Mouse (Mus musculus) hindbrain, embryonic 14.5 days (tissue): ENCODE measurements at regions not wholly inside any gene's neighbourhood (a gene's known extent, or its start where the extent isn't known, plus 50 kb on each side); places are given as distances from the start of the nearest gene placed in this dataset.

Experiments
- ATAC-seq: fragments of 200-750 bp; cut with Nextera tagmentation; 2 replicates; pipeline ENCODE4 v1.8.0; 2017; ENCODE audit warnings: moderate number of reproducible peaks, mild to moderate bottlenecking, moderate TSS enrichment, moderate library complexity; ENCODE audit not compliant: low FRiP score
- DNase-seq: peaks from one replicate; pipeline ENCODE4 v3.0.0-alpha.2; 2015; ENCODE audit warnings: low spot score
- H3K27ac ChIP-seq: fragments of 300-500 bp; sonication (generic); 2 replicates; pipeline ENCODE4 v1.5.1; 2014; ENCODE audit warnings: mild to moderate bottlenecking, moderate library complexity
- H3K27me3 ChIP-seq: fragments of 300-500 bp; sonication (generic); 2 replicates; pipeline ENCODE4 v1.6.1; 2014; ENCODE audit warnings: mild to moderate bottlenecking, low read length, mixed read lengths; ENCODE audit not compliant: control insufficient read depth, insufficient read depth
- H3K36me3 ChIP-seq: fragments of 300-500 bp; sonication (generic); replicated peaks from 2 replicates; pipeline ENCODE4 v1.6.1; 2014; ENCODE audit not compliant: control insufficient read depth, insufficient read depth
- H3K4me1 ChIP-seq: fragments of 300-500 bp; sonication (generic); replicated peaks from 2 replicates; pipeline ENCODE4 v1.6.1; 2014; ENCODE audit warnings: antibody characterized with exemption, low read length, mixed read lengths; ENCODE audit not compliant: control insufficient read depth, insufficient read depth
- H3K4me2 ChIP-seq: fragments of 300-500 bp; sonication (generic); replicated peaks from 2 replicates; pipeline ENCODE4 v1.6.1; 2014; ENCODE audit warnings: mild to moderate bottlenecking, moderate library complexity
- H3K4me3 ChIP-seq: fragments of 300-500 bp; sonication (generic); replicated peaks from 2 replicates; pipeline ENCODE4 v1.5.1; 2014; ENCODE audit warnings: mild to moderate bottlenecking, low read length
- H3K9ac ChIP-seq: fragments of 300-500 bp; sonication (generic); 2 replicates; pipeline ENCODE4 v1.6.1; 2014
- H3K9me3 ChIP-seq: fragments of 300-500 bp; sonication (generic); 2 replicates; pipeline ENCODE4 v1.6.1; 2016; ENCODE audit warnings: low read length; ENCODE audit not compliant: control insufficient read depth
- WGBS: fragments of 180-500 bp; shearing (Covaris S2); extraction: QIAGEN DNeasy Blood & Tissue Kit; methylation state at CpG from one replicate; pipeline ENCODE4 v1.1.7; 2014; 5-methylcytosine and 5-hydroxymethylcytosine counted together

DNA sequence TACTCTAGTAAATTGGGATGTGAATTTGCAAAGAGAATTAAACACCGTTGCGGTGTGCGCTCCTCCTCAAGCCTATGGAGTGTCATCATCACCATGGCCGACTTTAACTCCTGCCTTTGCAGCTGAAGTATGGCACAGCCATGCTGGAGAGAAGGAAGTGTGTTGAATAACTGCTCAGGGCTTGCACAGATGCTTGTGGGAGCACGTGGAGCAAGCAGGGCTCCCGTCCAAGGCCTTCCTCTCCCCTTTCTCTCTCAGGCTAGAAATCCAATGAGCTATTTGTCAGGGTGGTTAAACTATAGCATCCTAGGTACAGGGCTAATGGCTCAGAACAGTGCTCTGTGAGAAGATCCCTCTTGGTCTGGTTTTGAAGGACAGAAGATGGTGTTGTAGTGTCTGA lies 79.5 kb upstream of the Arhgap21 start:
- WGBS: 80% methylated on average over 6 of the region's 6 CpGs
- no peaks in the 10 kb centered on the region for H3K9me3 ChIP-seq
- peaks cover 12% of the 10 kb centered on the region; the same call in 1 of the 2 replicates for H3K4me1 ChIP-seq

GRCm38 (mm10) chr2:21046503-21047116 lies 77.9 kb upstream of the Arhgap21 start:
- ATAC-seq (0 out of 2 replicates have a peak, but pooled peaks have one; percentile 12), DNase-seq (no peak)
- Histone ChIP-seq H3K4me2 (no peak overlapping the region), H3K27ac (0 out of 2 replicates have a peak overlapping the region, but pooled peaks have one; percentile 22), H3K9ac (no peak overlapping the region), H3K27me3 (no peaks in the 10 kb centered on the region), H3K4me3 (no peak overlapping the region), H3K9me3 (no peaks in the 10 kb centered on the region), H3K36me3 (no peaks in the 10 kb centered on the region), H3K4me1 (peaks cover 15% of the 10 kb centered on the region; the same call in 1 of the 2 replicates)
- 26% methylated on average over 9 of the region's 9 CpGs for WGBS

More for the DNA sequence above, 79.5 kb upstream of the Arhgap21 start:
- ATAC-seq: no peak
- no peak overlapping the region for H3K27ac ChIP-seq
- H3K4me2 ChIP-seq: no peak overlapping the region
- no peak overlapping the region for H3K4me3 ChIP-seq
- no peak for DNase-seq
- no peaks in the 10 kb centered on the region for H3K27me3 ChIP-seq
- no peak overlapping the region for H3K9ac ChIP-seq
- no peaks in the 10 kb centered on the region for H3K36me3 ChIP-seq

DNA sequence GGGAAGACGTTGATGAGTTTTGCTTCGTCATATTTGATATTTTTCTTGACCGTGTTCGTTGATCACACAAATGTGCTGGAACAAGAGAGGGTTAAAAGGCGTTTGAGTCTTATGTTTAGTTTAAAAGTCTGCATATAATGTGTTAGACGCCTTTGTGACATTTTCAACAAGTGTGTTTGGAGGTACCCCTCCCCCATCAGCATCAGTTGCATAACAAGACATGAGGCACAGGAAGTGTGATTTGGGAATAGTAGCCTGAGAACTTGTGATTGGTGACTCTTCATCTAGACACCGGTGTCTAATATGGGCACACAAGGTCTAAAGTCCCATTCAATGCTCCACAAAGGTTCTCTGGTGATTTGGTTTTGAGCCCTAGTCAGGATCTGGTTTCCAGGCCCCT lies 76.1 kb upstream of the Arhgap21 start:
- Histone ChIP-seq H3K4me3 (no peak overlapping the region), H3K27me3 (no peaks in the 10 kb centered on the region), H3K4me1 (peaks cover 15% of the 10 kb centered on the region; the same call in 1 of the 2 replicates), H3K9me3 (no peaks in the 10 kb centered on the region), H3K9ac (no peak overlapping the region), H3K27ac (no peak overlapping the region; the same call in 1 of the 2 replicates), H3K4me2 (no peak overlapping the region), H3K36me3 (no peaks in the 10 kb centered on the region)
- ATAC-seq (no peak), DNase-seq (no peak)
- 88% methylated on average over 7 of the region's 7 CpGs for WGBS

DNA sequence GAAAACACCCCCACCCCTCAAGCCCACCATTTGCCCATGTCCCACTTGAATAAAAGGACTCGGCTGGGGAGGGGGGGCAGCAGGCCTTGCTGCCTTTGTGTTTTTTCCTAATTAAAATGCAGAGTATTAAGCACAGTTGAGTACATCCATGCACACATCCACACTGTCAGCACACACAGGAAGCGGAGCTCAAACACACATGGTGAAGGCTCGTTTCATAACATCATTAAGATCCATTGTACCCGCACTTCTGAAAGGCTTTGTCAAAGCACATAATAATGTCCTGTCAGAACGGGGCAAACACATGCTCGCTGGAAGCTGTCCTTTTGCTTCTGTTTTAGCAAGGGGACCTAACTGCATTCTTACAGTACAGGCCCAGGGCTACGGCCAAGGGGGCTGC lies 75.3 kb upstream of the Arhgap21 start:
- no peak overlapping the region for H3K4me2 ChIP-seq
- H3K27me3 ChIP-seq: no peaks in the 10 kb centered on the region
- ATAC-seq: peak; percentile 69
- no peak overlapping the region for H3K9ac ChIP-seq
- WGBS: 12% methylated on average over 7 of the region's 7 CpGs
- H3K4me1 ChIP-seq: peaks cover 9% of the 10 kb centered on the region; the same call in 1 of the 2 replicates
- no peaks in the 10 kb centered on the region for H3K9me3 ChIP-seq
- H3K4me3 ChIP-seq: no peak overlapping the region
- H3K36me3 ChIP-seq: no peaks in the 10 kb centered on the region
- DNase-seq: no peak
- H3K27ac ChIP-seq: peak overlapping the region; percentile 55

DNA sequence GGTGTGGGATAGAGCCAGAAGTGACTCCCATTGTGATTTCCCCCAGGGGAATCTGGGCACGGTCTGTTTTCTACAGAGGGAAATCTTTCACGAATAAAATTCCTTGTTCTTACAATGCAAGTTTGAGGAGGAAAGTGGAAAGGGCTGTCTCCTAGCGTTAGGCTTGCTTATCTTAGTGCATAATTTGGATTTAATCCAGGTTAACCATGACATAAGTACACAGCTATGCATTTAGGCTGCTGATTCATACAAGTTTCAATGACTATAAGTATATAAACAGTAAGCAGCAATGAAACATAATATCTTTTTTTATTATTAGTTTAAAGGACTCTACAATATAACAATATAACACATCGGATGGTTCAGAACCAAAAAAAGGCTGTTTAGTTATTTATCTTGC lies 74.6 kb upstream of the Arhgap21 start:
- Histone ChIP-seq H3K27me3 (no peaks in the 10 kb centered on the region), H3K4me3 (no peak overlapping the region), H3K9me3 (no peaks in the 10 kb centered on the region), H3K9ac (no peak overlapping the region), H3K4me1 (0 out of 2 replicates have a peak, but pooled peaks cover 8% of the 10 kb centered on the region), H3K36me3 (no peaks in the 10 kb centered on the region), H3K4me2 (no peak overlapping the region), H3K27ac (peak overlapping the region; percentile 55)
- DNase-seq: no peak
- 27% methylated on average over 4 of the region's 4 CpGs for WGBS
- ATAC-seq: no peak

DNA sequence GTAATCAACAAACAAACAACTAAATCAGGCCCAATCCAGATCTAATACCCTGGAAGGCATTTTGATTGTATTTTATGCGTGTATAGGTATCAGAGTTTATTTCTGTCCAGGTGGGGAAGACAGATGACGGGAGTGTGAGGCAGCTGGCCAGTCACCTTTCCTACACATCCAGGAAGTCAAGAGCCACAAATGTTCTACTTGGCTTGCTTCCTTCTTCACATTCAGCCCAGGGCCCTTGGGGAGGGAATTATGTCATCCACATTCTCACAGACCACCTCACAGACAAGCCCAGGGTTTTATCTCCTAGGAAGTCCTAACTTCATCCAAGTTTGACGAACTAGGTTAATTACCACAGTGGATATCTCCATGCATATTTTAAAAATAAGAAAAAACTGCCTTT lies 68.9 kb upstream of the Arhgap21 start:
- no peak for DNase-seq
- H3K27ac ChIP-seq: no peak overlapping the region

GRCm38 (mm10) chr2:21037181-21037580 lies 68.5 kb upstream of the Arhgap21 start:
- H3K4me3 ChIP-seq: no peak overlapping the region
- H3K27ac ChIP-seq: no peak overlapping the region
- H3K9ac ChIP-seq: no peak overlapping the region
- no peaks in the 10 kb centered on the region for H3K36me3 ChIP-seq
- H3K4me2 ChIP-seq: no peak overlapping the region
- WGBS: 53% methylated on average over 8 of the region's 8 CpGs
- H3K9me3 ChIP-seq: 0 out of 2 replicates have a peak, but pooled peaks cover 6% of the 10 kb centered on the region
- DNase-seq (no peak), ATAC-seq (peak; percentile 34; the same call in 1 of the 2 replicates)
- no peaks in the 10 kb centered on the region for H3K27me3 ChIP-seq
- peaks cover 10% of the 10 kb centered on the region; the same call in 1 of the 2 replicates for H3K4me1 ChIP-seq

More for the DNA sequence above, 68.9 kb upstream of the Arhgap21 start:
- H3K4me3 ChIP-seq: no peak overlapping the region
- H3K9ac ChIP-seq: no peak overlapping the region
- H3K36me3 ChIP-seq: no peaks in the 10 kb centered on the region
- no peaks in the 10 kb centered on the region for H3K27me3 ChIP-seq
- ATAC-seq: no peak
- H3K9me3 ChIP-seq: 0 out of 2 replicates have a peak, but pooled peaks cover 3% of the 10 kb centered on the region
- 80% methylated on average over 3 of the region's 3 CpGs for WGBS
- peaks cover 10% of the 10 kb centered on the region; the same call in 1 of the 2 replicates for H3K4me1 ChIP-seq
- no peak overlapping the region for H3K4me2 ChIP-seq

DNA sequence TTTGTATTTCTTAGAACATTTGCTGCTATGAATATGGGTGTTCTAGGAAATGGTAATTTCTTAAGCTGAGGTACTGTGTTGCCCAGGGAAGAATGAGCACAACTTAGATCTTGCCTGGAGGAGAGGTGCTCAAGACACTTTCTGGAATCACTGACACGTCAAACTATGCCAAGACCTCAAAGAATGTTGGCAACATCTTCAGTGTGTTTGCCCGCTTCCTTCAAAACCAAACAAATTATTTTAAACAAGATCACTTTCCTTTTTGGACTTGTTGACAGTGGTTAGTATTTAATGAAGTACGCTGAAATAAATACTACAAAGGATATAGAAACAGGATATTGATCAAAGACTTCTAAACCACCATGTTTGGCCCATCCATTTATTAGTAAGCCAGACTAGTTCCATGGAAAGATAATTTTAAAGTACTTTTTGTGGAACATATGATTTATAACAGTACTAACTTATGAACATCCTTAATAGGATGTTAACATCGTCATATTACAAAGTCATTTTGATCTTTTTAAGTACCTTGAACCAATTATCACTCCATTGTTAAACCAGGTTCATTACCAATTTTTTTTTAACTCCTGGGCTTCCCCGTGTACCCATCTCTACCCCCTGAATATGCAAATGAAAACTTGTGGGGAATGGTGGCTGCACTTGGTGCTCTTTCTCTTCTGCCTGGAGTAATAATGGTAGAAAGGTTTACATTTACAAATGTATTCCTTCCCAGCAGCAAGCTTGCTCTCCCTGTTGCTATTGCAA lies 67.4 kb upstream of the Arhgap21 start:
- H3K27ac ChIP-seq: no peak overlapping the region
- H3K4me1 ChIP-seq: peaks cover 10% of the 10 kb centered on the region; the same call in 1 of the 2 replicates
- H3K9me3 ChIP-seq: 0 out of 2 replicates have a peak, but pooled peaks cover 6% of the 10 kb centered on the region
- DNase-seq (no peak), ATAC-seq (no peak)
- H3K27me3 ChIP-seq: no peaks in the 10 kb centered on the region
- H3K9ac ChIP-seq: no peak overlapping the region
- H3K4me2 ChIP-seq: no peak overlapping the region
- whole genome bisulfite sequencing: 76% methylated on average over 5 of the region's 5 CpGs
- H3K4me3 ChIP-seq: no peak overlapping the region
- no peaks in the 10 kb centered on the region for H3K36me3 ChIP-seq

DNA sequence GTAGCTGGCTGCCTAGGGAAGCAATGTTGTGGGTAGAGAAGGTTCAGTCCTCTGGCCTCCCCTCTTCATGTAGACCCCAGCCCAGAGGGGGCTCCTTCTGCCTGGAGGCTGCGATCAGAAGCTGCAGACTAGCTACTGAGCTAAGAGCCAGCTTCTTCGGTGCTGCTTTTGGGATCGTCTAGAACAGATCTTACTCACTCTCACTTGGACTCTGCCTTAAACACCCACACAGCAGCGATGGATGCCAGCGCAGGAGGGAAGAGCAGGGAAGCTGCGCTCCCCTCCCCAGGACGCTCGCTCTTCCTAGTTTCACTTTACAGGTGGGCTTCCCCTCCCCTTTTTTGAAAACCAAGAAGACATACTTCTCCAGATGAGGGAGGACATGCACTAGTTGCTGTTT lies 66.0 kb upstream of the Arhgap21 start:
- H3K27ac ChIP-seq: no peak overlapping the region
- H3K27me3 ChIP-seq: no peaks in the 10 kb centered on the region
- H3K36me3 ChIP-seq: no peaks in the 10 kb centered on the region
- ATAC-seq: no peak
- H3K9me3 ChIP-seq: 0 out of 2 replicates have a peak, but pooled peaks cover 6% of the 10 kb centered on the region
- H3K9ac ChIP-seq: no peak overlapping the region
- DNase-seq: no peak
- no peak overlapping the region for H3K4me3 ChIP-seq
- no peak overlapping the region for H3K4me2 ChIP-seq
- peaks cover 10% of the 10 kb centered on the region; the same call in 1 of the 2 replicates for H3K4me1 ChIP-seq
- 41% methylated on average over 8 of the region's 8 CpGs for WGBS
